Mouse (Mus musculus) forebrain, embryonic 10.5 days (tissue): Measurements from ENCODE around the gene Def6. TPM values are rescaled to one million over a fixed set of nuclear protein-coding genes. Genes with fewer than 3 reads are reported as not detected.

Experiments
- DNase-seq: peaks from one replicate; pipeline ENCODE4 v3.0.0-alpha.2; 2017; ENCODE audit warnings: low spot score; ENCODE audit errors: extremely low spot score
- H3K27ac ChIP-seq: fragments of 300-500 bp; sonication (generic); 2 replicates; pipeline ENCODE4 v1.5.1; 2016; ENCODE audit warnings: mild to moderate bottlenecking
- H3K27me3 ChIP-seq: fragments of 300-500 bp; sonication (generic); 2 replicates; pipeline ENCODE4 v1.6.1; 2016; ENCODE audit warnings: mild to moderate bottlenecking; ENCODE audit not compliant: poor library complexity, severe bottlenecking
- H3K36me3 ChIP-seq: fragments of 300-500 bp; sonication (generic); replicated peaks from 2 replicates; pipeline ENCODE4 v1.6.1; 2016; ENCODE audit warnings: mild to moderate bottlenecking, moderate library complexity
- H3K4me1 ChIP-seq: fragments of 300-500 bp; sonication (generic); 2 replicates; pipeline ENCODE4 v1.6.1; 2016
- H3K4me3 ChIP-seq: fragments of 300-500 bp; sonication (generic); 2 replicates; pipeline ENCODE4 v1.5.1; 2016; ENCODE audit warnings: mild to moderate bottlenecking, moderate library complexity
- H3K9me3 ChIP-seq: fragments of 300-500 bp; sonication (generic); 2 replicates; pipeline ENCODE4 v1.6.1; 2016; ENCODE audit warnings: mild to moderate bottlenecking, moderate library complexity
- WGBS: fragments of 180-500 bp; shearing (Covaris S2); methylation state at CpG from one replicate; pipeline ENCODE4 v1.1.7; 2016; 5-methylcytosine and 5-hydroxymethylcytosine counted together
- polyA plus RNA-seq: library from polyadenylated mRNA; unstranded; fragments of >200 nt; fragmentation: Nextera tagmentation; extraction: Ambion mirVana; gene quantifications from 2 replicates; pipeline ENCODE4 v1.2.1, GENCODE M21; 2016

Gene Def6
- 2.4 and 4.1 TPM in 2 replicates for polyA plus RNA-seq

DNA sequence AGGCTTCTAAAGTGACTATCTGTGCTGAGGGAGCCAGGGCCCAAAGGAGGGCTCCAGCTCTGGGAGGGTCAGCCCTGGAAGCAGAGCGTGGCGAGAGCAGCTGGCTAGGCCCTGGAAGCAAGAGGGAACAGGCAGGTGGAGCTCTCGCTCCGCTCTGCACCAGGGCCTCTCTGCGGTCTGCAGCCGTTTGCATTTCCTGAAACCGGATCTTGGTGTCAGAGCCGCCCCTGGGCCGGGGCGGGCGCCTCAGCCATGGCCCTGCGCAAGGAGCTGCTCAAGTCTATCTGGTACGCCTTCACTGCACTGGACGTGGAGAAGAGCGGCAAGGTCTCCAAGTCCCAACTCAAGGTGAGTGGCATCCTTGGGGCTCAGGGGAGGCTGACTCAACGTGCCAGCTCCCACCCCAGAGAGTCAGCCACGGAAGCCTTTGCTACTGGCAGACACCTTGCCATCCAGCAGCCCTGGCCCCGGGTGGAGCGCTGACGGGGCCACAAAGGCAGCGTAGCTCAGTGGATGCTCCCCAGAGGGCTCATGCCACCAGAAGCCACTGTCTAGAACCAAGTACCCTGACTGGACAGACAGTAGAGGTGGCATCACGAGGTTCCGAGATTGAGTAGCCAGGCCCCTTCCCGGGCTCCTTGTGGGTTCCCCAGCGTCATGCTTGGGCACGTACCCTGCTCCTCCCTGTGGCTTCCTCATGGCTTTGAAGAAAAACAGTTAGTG is at the start of gene Def6:
Gene Def6, plus strand, starts transcription at position 188 of the 723 bp plus-strand sequence.
- peak; percentile 66 for DNase-seq
- 25% methylated on average over 26 of the region's 26 CpGs for WGBS
- H3K36me3 ChIP-seq, result peaks cover 28% of the 10 kb centered on the region
- peak within 1 kb of the TSS; percentile 73 for H3K27ac ChIP-seq
- peaks cover 28% of the 10 kb centered on the region for H3K4me1 ChIP-seq
- H3K4me3 ChIP-seq, result peak within 1 kb of the TSS; percentile 38
- no peaks in the 10 kb centered on the region for H3K9me3 ChIP-seq
- H3K27me3 ChIP-seq, result peaks cover 18% of the 10 kb centered on the region

DNA sequence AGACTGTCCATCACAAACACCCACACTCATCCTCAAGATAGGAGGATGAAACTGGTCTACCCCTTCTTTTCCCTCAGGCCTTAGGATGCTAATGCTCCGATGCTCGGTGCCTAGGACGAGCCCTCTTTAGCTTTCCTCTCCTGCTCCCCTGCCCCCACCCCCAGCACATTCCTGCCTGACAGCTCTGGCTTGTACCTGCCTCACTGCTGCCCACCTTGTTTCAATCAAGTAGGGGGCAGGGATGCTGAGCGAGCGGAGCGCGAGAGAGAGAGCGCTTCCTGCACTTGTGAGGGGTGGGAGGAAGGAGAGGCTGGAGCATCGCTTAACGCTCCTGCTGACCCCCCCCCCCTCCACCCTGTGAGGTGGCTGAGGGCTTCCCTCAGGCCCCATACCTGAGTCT is 47.2 kb upstream of the Def6 start:
- Histone ChIP-seq H3K27ac (no peak overlapping the region), H3K4me1 (peaks cover 59% of the 10 kb centered on the region), H3K27me3 (peaks cover 85% of the 10 kb centered on the region), H3K36me3 (peaks cover 100% of the 10 kb centered on the region), H3K9me3 (no peaks in the 10 kb centered on the region), H3K4me3 (no peak overlapping the region)
- no peak for DNase-seq
- WGBS, result 21% methylated on average over 10 of the region's 10 CpGs

DNA sequence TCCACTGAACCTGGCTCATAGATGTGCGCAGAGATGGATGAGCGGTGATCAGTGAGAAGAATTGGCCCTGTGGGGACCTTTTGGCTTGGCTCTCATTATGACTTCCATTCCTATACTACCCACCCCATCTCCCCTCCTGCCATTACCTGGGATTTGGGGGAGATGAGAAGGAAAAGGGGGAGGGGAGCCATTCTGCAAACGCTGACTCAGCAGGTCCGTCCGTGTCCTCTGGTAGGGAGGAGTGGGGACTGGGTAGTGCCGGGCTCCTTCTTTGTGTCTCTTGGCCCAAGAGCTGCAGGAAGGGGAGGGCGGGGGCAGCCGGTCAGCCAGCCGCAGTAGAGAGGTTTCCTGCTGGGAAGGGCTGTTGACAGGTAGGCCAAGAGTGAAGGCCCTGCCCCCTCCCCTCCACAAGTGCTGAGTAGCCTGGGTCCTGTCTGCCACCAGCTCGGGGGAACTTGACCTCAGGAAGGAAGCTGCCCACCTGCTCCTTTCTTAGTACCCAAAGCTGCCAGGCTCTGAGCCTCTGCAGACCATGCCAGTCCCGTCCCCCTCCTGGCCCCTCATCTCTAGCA is 46.2 kb upstream of the Def6 start:
- WGBS, result 36% methylated on average over 11 of the region's 11 CpGs
- Histone ChIP-seq H3K4me1 (peaks cover 56% of the 10 kb centered on the region), H3K27me3 (peaks cover 78% of the 10 kb centered on the region), H3K4me3 (no peak overlapping the region), H3K27ac (no peak overlapping the region), H3K36me3 (peaks cover 100% of the 10 kb centered on the region), H3K9me3 (no peaks in the 10 kb centered on the region)
- no peak for DNase-seq

DNA sequence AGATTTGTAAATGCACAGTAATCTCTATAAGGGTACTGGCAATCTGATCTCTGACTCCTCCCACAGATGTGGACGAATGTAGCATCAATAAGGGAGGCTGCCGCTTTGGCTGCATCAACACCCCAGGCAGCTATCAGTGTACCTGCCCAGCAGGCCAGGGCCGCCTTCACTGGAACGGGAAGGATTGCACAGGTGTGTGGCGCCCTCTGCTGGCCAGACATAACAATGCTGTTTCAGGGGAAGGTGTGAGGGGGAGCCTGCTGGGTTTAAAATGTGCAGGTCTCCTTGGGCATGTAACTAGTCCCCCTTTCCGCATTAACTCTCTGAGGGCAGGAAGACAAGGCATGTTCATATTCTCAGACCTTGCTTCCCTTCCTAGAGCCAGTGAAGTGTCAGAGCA is 43.9 kb upstream of the Def6 start:
- peak; percentile 84 for DNase-seq
- Histone ChIP-seq H3K36me3 (peaks cover 100% of the 10 kb centered on the region), H3K4me3 (no peak overlapping the region), H3K27me3 (peaks cover 58% of the 10 kb centered on the region), H3K4me1 (peaks cover 33% of the 10 kb centered on the region), H3K27ac (no peak overlapping the region), H3K9me3 (no peaks in the 10 kb centered on the region)
- WGBS, result 10% methylated on average over 6 of the region's 6 CpGs

DNA sequence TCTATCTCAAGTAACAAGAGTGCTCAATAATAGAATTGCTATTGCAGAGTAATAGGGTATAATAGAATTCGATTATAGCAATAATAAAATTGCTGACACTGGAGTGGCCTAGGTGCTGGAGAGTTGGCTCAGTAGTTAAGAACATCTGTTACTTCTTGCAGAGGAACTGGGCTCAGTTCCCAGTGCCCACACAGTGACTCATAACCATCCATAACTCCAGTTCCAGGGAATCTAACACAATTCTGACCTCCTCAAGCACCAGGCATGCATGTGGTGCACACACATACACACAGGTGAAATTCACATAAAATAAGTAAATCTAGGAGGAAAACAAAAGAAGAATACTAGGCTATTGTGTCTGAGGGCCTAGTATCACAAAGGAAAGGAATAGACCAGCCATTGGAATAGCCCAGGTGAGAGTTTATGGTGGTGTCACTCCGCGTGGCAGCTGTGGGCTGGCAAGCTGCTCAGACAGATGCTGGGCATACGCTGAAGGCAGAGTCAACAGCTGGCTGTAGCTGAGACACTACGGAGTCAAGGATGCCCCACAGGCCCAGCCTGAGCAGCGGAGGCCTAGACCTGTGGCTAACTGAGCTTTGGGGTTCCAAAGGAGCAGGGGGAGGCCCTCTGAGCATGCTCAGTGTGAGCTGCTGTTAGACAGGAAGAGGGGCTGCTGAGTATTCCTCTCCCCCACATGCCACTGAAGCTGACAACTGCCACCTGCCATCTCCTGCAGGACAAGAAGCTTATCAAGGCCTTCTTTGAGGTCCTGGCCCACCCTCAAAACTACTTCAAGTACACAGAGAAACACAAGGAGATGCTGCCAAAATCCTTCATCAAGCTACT is 36.9 kb upstream of the Def6 start:
- WGBS, result 95% methylated on average over 6 of the region's 6 CpGs
- Histone ChIP-seq H3K9me3 (no peaks in the 10 kb centered on the region), H3K36me3 (peaks cover 80% of the 10 kb centered on the region), H3K4me1 (peaks cover 36% of the 10 kb centered on the region), H3K4me3 (no peak overlapping the region), H3K27me3 (no peaks in the 10 kb centered on the region), H3K27ac (no peak overlapping the region)
- DNase-seq, result no peak

DNA sequence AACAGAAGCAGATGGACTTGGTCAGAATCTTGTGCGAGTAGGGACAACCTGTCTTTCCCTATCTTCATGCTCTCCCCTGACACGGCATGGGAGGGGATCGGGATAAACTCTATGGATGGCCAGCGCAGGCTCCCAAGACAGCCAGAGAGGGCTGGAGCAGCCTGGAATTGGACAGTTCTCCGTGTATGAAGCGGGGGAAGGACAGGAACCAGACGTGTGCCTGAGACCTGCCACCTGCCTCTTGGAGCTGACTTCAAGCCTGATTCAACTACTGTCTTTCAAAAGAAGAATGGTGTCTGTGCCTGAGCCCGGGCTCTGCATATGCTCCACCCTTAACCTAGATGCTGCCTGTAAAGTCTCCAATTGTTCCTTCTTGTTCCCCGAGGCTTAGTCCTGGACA is 34.9 kb upstream of the Def6 start:
- WGBS, result 75% methylated on average over 9 of the region's 9 CpGs
- Histone ChIP-seq H3K36me3 (peaks cover 60% of the 10 kb centered on the region), H3K9me3 (no peaks in the 10 kb centered on the region), H3K4me3 (no peak overlapping the region), H3K27me3 (no peaks in the 10 kb centered on the region), H3K4me1 (peaks cover 52% of the 10 kb centered on the region), H3K27ac (0 out of 2 replicates have a peak overlapping the region, but pooled peaks have one; percentile 13)
- DNase-seq, result no peak

DNA sequence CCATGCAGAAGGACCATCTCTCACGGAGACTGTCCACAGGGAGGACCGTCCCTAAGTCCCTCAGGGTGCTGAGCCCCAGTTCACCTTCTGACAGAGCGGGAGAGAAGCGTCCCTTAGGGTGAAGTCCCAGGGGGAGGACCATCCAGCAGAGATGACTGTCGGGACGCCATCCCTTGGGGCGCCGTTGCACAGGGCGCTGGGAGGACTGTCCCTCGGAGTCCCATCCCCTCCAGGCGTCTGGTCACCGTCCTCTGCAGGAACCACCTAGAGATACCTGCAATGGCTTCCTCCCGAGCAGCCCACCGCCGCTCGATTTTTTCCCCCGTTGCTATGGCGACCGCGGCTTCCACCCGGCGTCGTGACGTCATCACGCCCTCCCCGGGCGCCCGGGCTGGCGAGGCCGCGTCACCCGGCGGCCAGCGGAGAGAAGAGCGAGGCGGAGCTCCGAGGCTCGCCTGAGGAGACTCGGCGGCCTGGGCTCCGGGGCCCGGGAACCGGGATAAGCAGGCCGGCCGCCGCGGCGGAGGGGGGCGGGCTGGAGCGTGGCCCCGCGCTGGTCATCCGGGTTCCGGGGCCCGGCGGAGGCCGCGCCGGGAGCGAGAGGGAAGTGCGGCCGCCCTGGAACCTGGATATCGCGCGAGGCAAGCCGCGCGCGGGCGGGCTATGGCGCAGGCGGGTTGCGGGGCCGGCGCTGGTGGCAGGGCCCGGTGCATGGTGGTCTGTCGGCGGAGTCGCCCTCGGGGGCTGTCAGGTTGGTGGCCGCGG is 30.6 kb upstream of the Def6 start, which contains the start of gene Zfp523:
Gene Zfp523, plus strand, starts transcription at position 355 of the 765 bp plus-strand sequence.
- H3K27ac ChIP-seq, result peak within 1 kb of the TSS; percentile 99
- H3K36me3 ChIP-seq, result peaks cover 30% of the 10 kb centered on the region
- no peaks in the 10 kb centered on the region for H3K27me3 ChIP-seq
- H3K4me1 ChIP-seq, result peaks cover 94% of the 10 kb centered on the region
- WGBS, result under 1% methylated on average over 82 of the region's 82 CpGs
- no peaks in the 10 kb centered on the region for H3K9me3 ChIP-seq
- peak within 1 kb of the TSS; percentile 91 for H3K4me3 ChIP-seq
- DNase-seq, result peak; percentile 93

DNA sequence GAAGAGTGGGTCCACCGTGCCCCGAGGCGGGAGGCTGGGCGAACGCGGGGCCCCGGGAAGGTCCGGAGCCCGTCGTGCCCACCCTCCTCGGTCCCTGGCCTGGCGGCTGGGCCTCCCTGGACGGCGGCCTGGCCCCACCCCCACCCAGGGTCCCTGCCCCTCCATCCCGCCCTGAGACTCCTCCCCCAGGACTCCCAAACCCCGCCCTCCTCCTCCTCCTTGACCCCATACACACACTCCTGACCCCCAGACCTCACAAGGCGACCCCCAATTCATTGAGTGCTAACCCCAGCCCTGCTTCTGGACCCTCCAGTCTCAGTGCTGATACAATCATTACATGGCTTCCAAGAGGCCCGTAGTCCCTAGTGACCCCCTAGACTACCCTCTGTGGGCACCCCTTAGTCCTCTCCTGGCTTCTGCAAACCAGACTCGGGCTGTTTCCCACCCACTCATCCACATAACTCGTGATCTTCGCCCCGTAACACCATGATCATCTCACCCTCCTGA is 30.0 kb upstream of the Def6 start:
- peaks cover 23% of the 10 kb centered on the region for H3K36me3 ChIP-seq
- H3K4me3 ChIP-seq, result peak overlapping the region; percentile 91
- H3K9me3 ChIP-seq, result no peaks in the 10 kb centered on the region
- 13% methylated on average over 20 of the region's 22 CpGs for WGBS
- H3K4me1 ChIP-seq, result peaks cover 92% of the 10 kb centered on the region
- no peaks in the 10 kb centered on the region for H3K27me3 ChIP-seq
- peak overlapping the region; percentile 99 for H3K27ac ChIP-seq
- peak; percentile 77 for DNase-seq

DNA sequence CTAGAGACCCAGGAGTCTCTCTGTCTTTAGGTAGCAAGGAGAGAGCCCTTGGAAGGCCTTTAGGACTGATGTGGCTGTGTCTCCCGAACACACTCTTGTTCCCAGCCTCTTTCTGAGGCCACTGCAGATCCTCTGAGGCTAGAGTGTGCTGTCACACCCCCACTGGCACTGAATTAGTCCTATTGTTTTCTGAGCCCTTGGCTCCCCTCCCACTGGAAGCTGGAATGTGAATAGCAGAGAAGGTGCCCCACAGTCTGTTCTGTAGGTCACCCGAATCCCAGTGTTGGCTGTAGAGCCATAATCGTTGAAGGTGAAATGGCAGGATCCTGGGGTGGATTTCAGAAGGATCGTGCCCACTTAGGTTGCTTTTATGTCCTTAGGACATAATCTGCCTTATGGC is 27.2 kb upstream of the Def6 start:
- H3K9me3 ChIP-seq, result no peaks in the 10 kb centered on the region
- H3K27me3 ChIP-seq, result no peaks in the 10 kb centered on the region
- no peak overlapping the region for H3K4me3 ChIP-seq
- 45% methylated on average over 4 of the region's 4 CpGs for WGBS
- H3K36me3 ChIP-seq, result peaks cover 16% of the 10 kb centered on the region
- peaks cover 70% of the 10 kb centered on the region for H3K4me1 ChIP-seq
- DNase-seq, result no peak
- peak overlapping the region; percentile 1; the same call in 1 of the 2 replicates for H3K27ac ChIP-seq

DNA sequence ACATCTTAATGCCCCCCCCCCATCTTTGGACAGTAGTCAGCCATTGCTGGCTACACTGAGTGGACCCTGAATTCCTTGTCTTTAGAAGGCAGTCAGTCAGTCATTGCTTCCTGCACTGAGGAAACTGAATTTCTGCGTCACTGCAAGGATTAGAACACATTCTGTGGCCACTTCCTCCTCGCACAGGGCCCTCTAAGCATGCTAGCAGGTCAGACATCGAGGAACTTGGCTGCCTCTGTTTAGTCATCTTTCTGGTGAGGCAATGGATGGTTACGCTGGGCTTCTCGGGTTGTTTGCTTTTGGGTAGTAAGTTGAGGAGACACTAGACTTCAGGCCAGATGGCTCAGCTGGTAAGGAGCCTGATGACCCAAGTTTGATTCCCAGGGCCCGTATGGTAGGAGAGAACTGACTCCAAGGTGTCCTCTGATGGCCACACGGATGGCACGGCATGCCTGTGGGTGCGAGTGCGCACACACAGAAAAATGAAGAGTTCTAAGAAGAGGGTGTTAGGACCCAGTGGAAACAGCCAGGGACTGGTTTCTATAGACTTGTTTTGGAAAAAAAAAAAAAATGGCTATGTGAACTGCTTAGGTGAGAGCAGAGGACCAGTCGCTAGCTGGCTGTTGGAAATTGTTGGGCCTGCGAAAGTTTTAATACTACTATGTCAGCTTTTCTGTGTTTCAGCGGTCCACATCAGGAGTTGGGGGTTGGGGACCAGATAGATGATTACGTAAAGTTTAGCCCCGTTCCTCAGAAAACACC is 26.6 kb upstream of the Def6 start:
- H3K27ac ChIP-seq, result no peak overlapping the region
- peaks cover 63% of the 10 kb centered on the region for H3K4me1 ChIP-seq
- peaks cover 23% of the 10 kb centered on the region for H3K36me3 ChIP-seq
- no peaks in the 10 kb centered on the region for H3K27me3 ChIP-seq
- DNase-seq, result no peak
- H3K9me3 ChIP-seq, result no peaks in the 10 kb centered on the region
- H3K4me3 ChIP-seq, result no peak overlapping the region
- WGBS, result 87% methylated on average over 15 of the region's 15 CpGs

DNA sequence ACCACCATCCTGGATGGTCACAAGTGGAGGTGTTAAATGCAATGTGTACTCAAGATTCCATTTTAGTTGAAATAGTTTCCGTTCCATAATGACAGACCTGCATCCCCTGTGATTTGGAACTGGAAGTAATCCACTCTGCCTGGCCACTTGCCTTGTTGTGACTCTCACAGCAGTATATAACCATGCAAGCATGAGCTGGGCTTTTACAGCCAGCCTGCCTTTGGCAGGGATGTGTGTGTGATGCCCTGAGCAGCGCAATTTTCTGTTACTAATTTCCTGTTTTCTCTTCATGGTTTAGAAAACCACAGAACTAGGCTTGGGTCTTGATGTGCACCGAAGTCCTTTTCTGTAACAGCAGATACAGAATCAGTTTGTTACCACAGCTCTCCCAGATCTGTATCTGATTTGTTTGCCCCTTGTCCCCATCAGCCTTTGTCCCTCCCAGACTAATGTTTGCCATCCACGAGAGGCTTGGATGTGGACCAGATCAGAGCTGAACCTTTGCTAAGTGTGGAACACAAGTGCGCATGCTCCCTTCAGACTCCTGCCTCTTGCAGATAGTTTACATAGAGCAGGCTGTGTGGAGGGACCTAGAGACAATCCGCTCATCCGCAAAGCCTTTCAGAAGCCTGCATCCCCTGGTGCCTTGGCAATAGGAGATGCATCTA is 22.5 kb upstream of the Def6 start:
- DNase-seq, result no peak
- H3K27me3 ChIP-seq, result no peaks in the 10 kb centered on the region
- H3K9me3 ChIP-seq, result no peaks in the 10 kb centered on the region
- 87% methylated on average over 7 of the region's 7 CpGs for WGBS
- peaks cover 29% of the 10 kb centered on the region for H3K36me3 ChIP-seq
- H3K4me1 ChIP-seq, result peaks cover 26% of the 10 kb centered on the region
- H3K4me3 ChIP-seq, result no peak overlapping the region
- no peak overlapping the region for H3K27ac ChIP-seq
